Mouse (Mus musculus) left cerebral cortex, postnatal 4 days (tissue): ENCODE results near the gene Map10. TPM values are rescaled to one million over a fixed set of nuclear protein-coding genes. Genes with fewer than 3 reads are reported as not detected.

Experiments used
- DNase-seq: peaks from one replicate; pipeline ENCODE4 v3.0.0-alpha.2; 2022
- intact Hi-C: fragments of 180-260 bp; cut with DNase I; formaldehyde crosslinking; loops from one replicate; pipeline ENCODE4 v1.15.1; 2025
- total RNA-seq, 2 experiments: library from RNA; stranded (reverse); gene quantifications; 2 replicates each; pipeline ENCODE4 v1.2.3; 2021

The Map10 gene
- total RNA-seq, 2 experiments from 2014 or later, result 7.8 to 8.4 TPM

DNA sequence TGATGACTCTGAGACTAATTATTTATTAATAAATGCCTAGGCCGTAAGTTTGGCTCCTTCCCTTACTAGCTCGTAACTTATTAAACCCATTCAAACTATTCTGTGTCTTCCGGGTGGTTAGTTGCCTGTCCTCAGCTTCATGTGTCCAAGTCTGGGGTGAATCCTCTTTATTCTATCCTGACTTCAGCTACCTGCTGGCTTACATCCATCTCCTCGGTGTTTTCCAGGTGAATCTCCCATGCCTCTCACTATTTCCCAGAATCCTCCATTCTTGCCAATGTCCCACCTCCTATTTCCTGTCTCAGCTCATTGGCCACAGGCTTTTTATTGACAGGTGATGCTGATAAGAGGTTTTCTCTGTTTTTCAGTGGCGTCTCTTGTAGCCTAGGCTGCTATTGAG, 39.6 kb downstream of the Map10 start:
- intact Hi-C loops, result no loop called here

DNA sequence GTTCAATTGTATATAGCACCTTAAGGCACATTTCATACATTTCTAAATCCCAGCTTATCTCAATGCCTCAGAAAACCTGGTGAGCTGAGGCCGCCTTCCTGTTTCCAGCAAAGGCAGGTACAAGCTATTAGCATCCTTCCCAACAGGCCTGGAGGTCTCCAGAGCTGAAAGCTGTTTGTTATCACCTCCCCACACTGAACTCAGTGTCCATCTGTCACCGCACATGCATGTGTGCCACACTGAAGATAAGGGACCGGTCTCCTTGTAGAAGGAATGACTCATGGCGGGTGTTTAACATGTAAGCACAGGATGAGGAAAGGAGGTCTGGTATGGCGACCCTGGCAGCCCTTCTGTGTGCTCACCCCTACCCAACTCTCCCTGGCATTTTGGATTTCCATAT, 41.9 kb downstream of the Map10 start:
- no peak for DNase-seq
- intact Hi-C loops, result no loop called here

More for the DNA sequence above, 39.6 kb downstream of the Map10 start:
- DNase-seq, result no peak

DNA sequence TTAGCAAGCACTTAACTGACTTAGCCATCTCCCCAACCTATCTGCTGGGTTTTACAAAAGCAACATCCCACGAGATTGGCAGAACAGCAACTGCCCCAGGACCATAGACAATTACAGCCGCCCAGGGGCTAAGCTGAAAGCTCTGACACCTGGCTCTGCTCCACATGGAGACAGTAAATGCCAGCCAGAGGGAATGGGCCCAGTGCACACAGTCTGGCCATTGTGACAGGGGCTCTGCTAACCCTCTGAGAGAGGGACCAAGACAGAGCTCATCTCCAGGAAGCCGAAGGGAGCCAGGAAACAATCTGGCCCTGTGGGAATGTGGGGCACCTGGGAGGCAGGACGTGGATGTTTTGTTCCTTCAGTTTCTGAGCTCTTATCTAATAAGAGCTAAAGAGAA, 46.6 kb downstream of the Map10 start:
- intact Hi-C loops, result no loop called here
- peak; percentile 50 for DNase-seq

DNA sequence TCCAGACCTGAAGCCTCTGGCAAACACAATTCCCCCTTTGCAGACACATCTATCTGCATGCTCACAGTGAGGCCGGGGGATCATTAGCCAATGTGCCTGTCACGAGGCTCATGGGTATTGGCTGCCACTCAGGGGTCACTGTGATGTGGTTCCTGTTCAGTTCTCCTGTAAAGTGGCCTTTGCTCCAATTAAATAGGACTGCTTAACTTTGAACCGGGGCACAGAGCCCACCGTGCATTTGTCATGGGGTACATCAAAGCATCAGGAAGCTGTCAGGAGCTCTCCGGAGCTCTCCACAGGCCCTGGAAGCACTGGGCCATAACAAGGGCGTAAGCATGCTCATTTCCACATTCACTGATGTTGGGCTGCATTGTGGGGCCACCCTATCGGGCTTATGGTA, 47.0 kb downstream of the Map10 start:
- intact Hi-C loops, result no loop called here
- no peak for DNase-seq

DNA sequence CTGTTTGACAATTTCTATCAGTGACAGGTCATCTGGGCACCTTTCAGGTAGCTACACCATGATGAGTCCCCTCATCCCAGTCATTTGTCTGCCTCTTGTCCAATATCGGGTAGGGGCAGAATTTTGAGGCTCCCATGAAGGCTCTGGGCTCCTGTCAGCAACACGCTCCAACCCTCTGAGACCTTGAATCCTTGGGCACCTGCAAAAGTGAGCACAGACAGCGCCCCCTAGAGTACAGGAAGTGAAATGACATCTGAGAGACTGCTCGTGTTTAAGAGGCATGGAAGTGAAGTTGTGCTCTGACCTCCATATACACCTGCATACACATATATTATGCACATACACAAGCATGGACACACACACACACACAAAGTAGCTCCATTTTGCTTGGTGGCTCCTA, 49.3 kb downstream of the Map10 start:
- intact Hi-C loops, result no loop called here
- no peak for DNase-seq

DNA sequence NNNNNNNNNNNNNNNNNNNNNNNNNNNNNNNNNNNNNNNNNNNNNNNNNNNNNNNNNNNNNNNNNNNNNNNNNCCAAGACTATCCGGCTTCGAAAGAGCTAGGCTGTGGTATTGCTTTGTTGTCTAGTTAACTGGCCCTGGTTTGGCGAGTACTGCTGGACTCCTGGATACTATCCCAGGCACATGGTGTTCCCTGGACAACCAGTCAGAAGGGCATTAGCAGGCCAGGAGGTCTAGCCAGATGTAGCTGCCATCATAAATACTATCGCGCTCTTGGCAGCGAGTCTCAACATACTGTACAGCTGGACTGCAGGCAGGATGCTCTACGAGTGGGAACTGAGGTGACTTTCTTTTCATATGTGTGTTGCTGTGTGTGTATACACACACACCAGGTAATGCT, 53.1 kb downstream of the Map10 start:
- intact Hi-C loops, result no loop called here
- DNase-seq, result no peak

Other genes starting within 250 kb of the Map10 start
- gene Sipa1l2, start 100.0 kb upstream of the Map10 start, total RNA-seq, result 10 to 100 TPM; 43.2 to 46.9 TPM
- 10 to 100 TPM; 17.4 to 19.3 TPM for gene Ntpcr, start 60.1 kb downstream of the Map10 start, total RNA-seq
- 10 to 100 TPM; 27.4 to 31.1 TPM for gene Pcnx2, start 228.5 kb downstream of the Map10 start, total RNA-seq
- gene Map3k21, start 240.6 kb downstream of the Map10 start, total RNA-seq, result 1 to 10 TPM; 3.6 to 3.8 TPM